Mouse (Mus musculus): ENCODE data around the gene Gm20708. TPM values are rescaled to one million over a fixed set of nuclear protein-coding genes. Genes with fewer than 3 reads are reported as not detected.

Gene Gm20708
- polyA plus RNA-seq, 1 experiment from 2014 or later = 1.2 TPM

DNA sequence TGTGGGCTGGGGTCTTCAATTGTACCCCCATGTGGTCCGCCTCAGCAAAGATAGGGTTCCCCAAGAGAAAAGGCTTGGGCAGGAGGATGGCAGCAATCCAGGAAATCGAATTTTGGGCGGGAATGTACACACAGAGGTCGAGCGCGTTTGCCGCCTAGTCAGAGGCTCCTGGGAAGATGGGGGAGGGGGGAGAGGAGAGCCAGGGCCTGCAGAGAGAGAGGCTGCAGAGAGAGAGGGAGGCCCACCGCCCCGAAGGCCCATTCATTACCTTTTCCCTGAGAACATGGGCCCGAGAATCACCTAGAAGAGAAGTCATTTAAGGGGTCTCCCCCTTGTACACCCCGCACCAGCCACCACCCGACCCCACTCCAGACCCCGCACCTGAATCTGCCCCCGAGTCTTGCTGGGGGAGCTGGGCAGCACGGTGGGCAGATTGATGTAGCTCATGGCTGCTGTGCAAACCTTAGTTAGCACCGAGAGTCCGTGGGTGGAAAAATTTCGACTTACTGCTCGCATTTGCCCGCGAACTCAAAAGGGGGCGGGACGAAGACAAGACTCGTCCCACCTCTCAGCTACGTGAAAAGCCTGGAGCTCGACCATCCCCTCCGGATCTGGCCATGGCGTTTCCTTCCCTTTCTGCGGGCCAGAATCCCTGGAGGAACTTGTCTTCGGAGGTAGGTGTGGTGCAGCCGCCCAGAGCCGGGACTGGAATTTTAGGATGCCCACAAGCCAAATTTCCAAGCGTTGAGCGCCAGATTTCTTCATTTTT, 16.0 kb downstream of the Gm20708 start, which contains the start of the genes Afmid and Tk1:
Gene Afmid (plus strand): TSS at position 592 of the 769 bp plus-strand sequence.
Gene Tk1 (minus strand): TSS at position 760 of the 769 bp plus-strand sequence.
- peak within 1 kb of the TSS; percentile 54 for H3K9ac ChIP-seq (replicated peaks; ENCODE audit: low read depth, low read length)
- peak; percentile 36; the same call in 1 of the 2 replicates for ATAC-seq (ENCODE audit: low read depth)

DNA sequence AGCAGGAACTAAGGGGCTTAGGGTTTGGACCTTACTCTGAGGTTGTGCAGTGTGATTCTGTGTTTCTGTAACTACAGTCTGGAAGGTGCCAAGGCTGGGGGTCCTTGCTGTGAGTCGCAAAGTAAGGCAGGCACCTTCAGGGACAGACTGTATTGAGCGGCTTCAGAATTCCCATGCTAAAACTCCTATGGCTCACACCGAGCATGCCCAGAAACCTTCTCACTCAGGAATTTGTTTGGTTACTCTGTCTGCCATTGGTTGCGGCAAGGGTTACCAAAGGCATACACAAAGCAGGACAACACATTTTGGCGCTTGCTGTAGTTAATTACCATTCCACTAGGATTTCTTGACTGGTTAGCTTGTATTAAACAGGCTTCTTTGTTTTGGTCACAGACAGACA, 16.7 kb downstream of the Gm20708 start:
- no peak overlapping the region for H3K27ac ChIP-seq (ENCODE audit: low read depth, low read length)
- H3K36me3 ChIP-seq (ENCODE audit: control insufficient read depth, insufficient read depth, low read length) = no peaks in the 10 kb centered on the region
- no peaks in the 10 kb centered on the region for H3K9me3 ChIP-seq (ENCODE audit: control insufficient read depth, low read length)
- peak overlapping the region; percentile 54 for H3K9ac ChIP-seq (replicated peaks; ENCODE audit: low read depth, low read length)
- peak overlapping the region; percentile 31 for H3K4me3 ChIP-seq (ENCODE audit: low read depth, low read length)
- 11% methylated on average over 5 of the region's 5 CpGs for WGBS
- H3K4me1 ChIP-seq (ENCODE audit: control insufficient read depth, insufficient read depth, low read length) = peaks cover 21% of the 10 kb centered on the region
- no peaks in the 10 kb centered on the region for H3K27me3 ChIP-seq (ENCODE audit: control insufficient read depth, insufficient read depth, low read length)
- ATAC-seq (ENCODE audit: low read depth) = no peak
- H3K4me2 ChIP-seq (ENCODE audit: low read depth, low read length) = peak overlapping the region; percentile 67

More for the DNA sequence above, 16.0 kb downstream of the Gm20708 start, which contains the start of the genes Afmid and Tk1:
- no peaks in the 10 kb centered on the region for H3K36me3 ChIP-seq (ENCODE audit: control insufficient read depth, insufficient read depth, low read length)
- H3K4me1 ChIP-seq (ENCODE audit: control insufficient read depth, insufficient read depth, low read length) = peaks cover 21% of the 10 kb centered on the region
- H3K27me3 ChIP-seq (ENCODE audit: control insufficient read depth, insufficient read depth, low read length) = no peaks in the 10 kb centered on the region
- H3K4me2 ChIP-seq (ENCODE audit: low read depth, low read length) = peak within 1 kb of the TSS; percentile 67
- WGBS = 0% methylated on average over 34 of the region's 34 CpGs
- H3K4me3 ChIP-seq (ENCODE audit: low read depth, low read length) = peak within 1 kb of the TSS; percentile 31
- no peak within 1 kb of the TSS for H3K27ac ChIP-seq (ENCODE audit: low read depth, low read length)
- H3K9me3 ChIP-seq (ENCODE audit: control insufficient read depth, low read length) = no peaks in the 10 kb centered on the region

DNA sequence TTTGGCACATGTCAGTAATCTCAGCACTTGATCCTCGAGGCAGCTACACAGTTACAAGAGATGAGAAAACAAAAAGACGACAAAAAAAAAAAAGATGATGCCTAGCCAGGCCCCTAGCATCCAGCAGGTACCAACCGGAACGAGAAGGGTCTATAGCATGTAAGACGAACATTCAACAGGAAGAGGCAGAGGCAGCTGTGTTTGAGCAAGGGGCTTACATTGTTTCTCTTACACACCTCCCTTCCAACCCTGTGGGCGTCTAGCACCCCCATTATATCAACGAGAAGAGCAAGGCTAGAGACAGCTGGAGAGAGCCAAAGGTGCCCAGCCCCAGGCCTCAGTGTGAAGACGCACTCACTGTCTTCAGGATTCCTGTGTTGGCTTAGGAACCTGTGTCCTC, 17.4 kb downstream of the Gm20708 start:
- 79% methylated on average over 8 of the region's 8 CpGs for WGBS

DNA sequence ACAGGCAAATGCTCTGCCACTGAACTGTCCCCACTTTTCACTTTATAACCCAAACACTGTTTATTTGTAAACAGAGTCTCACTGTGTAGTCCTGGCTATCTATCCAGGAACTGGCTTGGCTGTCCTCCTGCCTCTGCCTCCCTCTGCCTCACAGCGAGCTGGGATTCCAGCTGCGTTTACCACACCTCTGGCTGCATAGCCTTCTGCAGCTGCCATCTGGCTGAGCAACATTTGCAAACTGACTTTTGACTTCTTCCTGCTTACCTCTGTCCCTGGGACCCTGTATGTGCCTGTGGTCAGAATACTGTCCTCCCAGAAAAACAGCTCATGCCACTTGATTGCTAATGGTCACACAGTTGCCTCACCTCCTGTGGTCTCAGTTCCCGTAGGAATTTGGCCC, 17.9 kb downstream of the Gm20708 start:
- ATAC-seq (ENCODE audit: low read depth) = no peak

More for the DNA sequence above, 17.4 kb downstream of the Gm20708 start:
- no peaks in the 10 kb centered on the region for H3K36me3 ChIP-seq (ENCODE audit: control insufficient read depth, insufficient read depth, low read length)
- peaks cover 21% of the 10 kb centered on the region for H3K4me1 ChIP-seq (ENCODE audit: control insufficient read depth, insufficient read depth, low read length)
- H3K9ac ChIP-seq (replicated peaks; ENCODE audit: low read depth, low read length) = no peak overlapping the region
- ATAC-seq (ENCODE audit: low read depth) = no peak
- H3K9me3 ChIP-seq (ENCODE audit: control insufficient read depth, low read length) = no peaks in the 10 kb centered on the region
- H3K27ac ChIP-seq (ENCODE audit: low read depth, low read length) = no peak overlapping the region
- H3K27me3 ChIP-seq (ENCODE audit: control insufficient read depth, insufficient read depth, low read length) = no peaks in the 10 kb centered on the region
- H3K4me3 ChIP-seq (ENCODE audit: low read depth, low read length) = no peak overlapping the region
- no peak overlapping the region for H3K4me2 ChIP-seq (ENCODE audit: low read depth, low read length)

DNA sequence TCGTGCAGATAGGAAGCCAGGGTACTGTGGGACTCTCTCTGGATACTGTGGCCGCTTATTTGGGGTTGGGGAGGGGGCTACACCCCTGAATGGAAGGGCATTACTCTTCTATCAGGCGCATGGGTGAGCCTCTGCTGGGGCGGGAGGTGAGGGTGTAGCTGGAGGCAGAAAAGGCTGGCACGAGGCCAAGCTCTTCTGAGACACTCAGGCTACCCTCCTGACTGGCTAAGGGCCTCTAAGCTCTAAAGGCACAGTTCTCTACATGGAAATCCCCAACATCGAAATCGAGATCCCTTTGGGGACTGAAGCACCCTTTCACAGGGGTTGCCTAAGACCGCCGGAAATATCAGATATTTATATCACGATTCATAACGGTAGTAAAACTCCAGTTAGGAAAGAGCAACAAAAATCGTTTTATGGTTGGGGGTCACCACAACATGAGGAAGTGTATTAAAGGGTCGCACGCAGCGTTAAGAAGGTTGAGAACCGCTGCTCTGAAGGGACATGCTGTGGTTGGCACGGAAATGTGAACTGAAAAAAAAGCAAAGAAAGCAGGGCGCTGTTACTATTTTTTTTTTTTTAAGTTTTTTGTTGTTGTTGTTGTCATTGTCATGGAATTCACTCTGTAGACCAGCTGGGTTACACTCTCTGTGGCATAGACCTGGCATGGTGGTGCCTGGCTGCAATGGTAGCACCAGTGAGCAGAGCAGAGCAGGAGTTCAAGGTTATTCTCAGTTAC, 18.9 kb downstream of the Gm20708 start:
- no peak overlapping the region for H3K9ac ChIP-seq (replicated peaks; ENCODE audit: low read depth, low read length)
- ATAC-seq (ENCODE audit: low read depth) = no peak
- no peak overlapping the region for H3K4me2 ChIP-seq (ENCODE audit: low read depth, low read length)
- no peaks in the 10 kb centered on the region for H3K36me3 ChIP-seq (ENCODE audit: control insufficient read depth, insufficient read depth, low read length)
- no peaks in the 10 kb centered on the region for H3K9me3 ChIP-seq (ENCODE audit: control insufficient read depth, low read length)
- H3K4me1 ChIP-seq (ENCODE audit: control insufficient read depth, insufficient read depth, low read length) = peaks cover 18% of the 10 kb centered on the region
- 75% methylated on average over 18 of the region's 18 CpGs for WGBS
- no peaks in the 10 kb centered on the region for H3K27me3 ChIP-seq (ENCODE audit: control insufficient read depth, insufficient read depth, low read length)
- no peak overlapping the region for H3K4me3 ChIP-seq (ENCODE audit: low read depth, low read length)
- H3K27ac ChIP-seq (ENCODE audit: low read depth, low read length) = no peak overlapping the region

More for the DNA sequence above, 17.9 kb downstream of the Gm20708 start:
- Histone ChIP-seq H3K27ac (ENCODE audit: low read depth, low read length) (no peak overlapping the region), H3K9ac (replicated peaks; ENCODE audit: low read depth, low read length) (no peak overlapping the region), H3K4me3 (ENCODE audit: low read depth, low read length) (no peak overlapping the region), H3K4me2 (ENCODE audit: low read depth, low read length) (no peak overlapping the region), H3K4me1 (ENCODE audit: control insufficient read depth, insufficient read depth, low read length) (peaks cover 21% of the 10 kb centered on the region), H3K9me3 (ENCODE audit: control insufficient read depth, low read length) (no peaks in the 10 kb centered on the region), H3K27me3 (ENCODE audit: control insufficient read depth, insufficient read depth, low read length) (no peaks in the 10 kb centered on the region), H3K36me3 (ENCODE audit: control insufficient read depth, insufficient read depth, low read length) (no peaks in the 10 kb centered on the region)
- 53% methylated on average over 3 of the region's 3 CpGs for WGBS

DNA sequence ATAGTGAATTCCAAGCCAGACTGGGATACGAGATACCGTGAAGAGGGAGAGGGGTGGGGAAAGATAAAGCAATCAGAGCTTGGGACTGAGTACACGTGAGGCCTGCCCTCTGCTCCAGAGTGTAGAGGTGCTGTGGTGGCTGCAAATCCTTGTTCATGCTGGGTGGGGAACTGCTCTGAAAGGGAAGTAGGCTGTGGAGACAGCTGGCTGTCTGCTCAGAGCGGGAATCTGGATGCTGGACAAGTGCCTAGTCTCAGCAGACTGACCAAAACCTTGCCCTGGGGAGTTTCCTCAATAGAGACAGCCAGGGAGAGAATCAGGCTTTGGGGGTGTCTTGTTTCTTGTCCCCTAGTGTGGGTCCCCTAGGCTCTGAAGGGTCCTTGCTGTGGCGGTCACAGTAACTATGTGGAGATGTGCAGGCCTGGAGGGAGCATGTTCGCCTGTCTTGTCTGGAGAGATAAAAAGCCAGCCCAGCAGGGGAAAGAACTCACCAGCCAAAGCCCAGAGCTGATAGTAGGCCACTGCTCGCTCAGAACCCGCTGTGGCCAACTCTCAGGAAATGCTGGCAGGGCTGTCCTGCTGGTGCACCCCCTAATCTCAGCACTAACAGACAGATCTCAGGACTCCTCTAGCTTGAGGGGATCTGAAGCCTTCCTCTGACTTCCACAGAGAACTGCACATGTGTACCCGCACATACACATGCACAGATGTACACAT, 19.6 kb downstream of the Gm20708 start:
- Histone ChIP-seq H3K27ac (ENCODE audit: low read depth, low read length) (no peak overlapping the region), H3K36me3 (ENCODE audit: control insufficient read depth, insufficient read depth, low read length) (no peaks in the 10 kb centered on the region), H3K27me3 (ENCODE audit: control insufficient read depth, insufficient read depth, low read length) (no peaks in the 10 kb centered on the region), H3K4me2 (ENCODE audit: low read depth, low read length) (no peak overlapping the region), H3K4me1 (ENCODE audit: control insufficient read depth, insufficient read depth, low read length) (peaks cover 18% of the 10 kb centered on the region), H3K9me3 (ENCODE audit: control insufficient read depth, low read length) (no peaks in the 10 kb centered on the region), H3K4me3 (ENCODE audit: low read depth, low read length) (no peak overlapping the region), H3K9ac (replicated peaks; ENCODE audit: low read depth, low read length) (no peak overlapping the region)
- no peak for ATAC-seq (ENCODE audit: low read depth)
- 60% methylated on average over 9 of the region's 9 CpGs for WGBS

DNA sequence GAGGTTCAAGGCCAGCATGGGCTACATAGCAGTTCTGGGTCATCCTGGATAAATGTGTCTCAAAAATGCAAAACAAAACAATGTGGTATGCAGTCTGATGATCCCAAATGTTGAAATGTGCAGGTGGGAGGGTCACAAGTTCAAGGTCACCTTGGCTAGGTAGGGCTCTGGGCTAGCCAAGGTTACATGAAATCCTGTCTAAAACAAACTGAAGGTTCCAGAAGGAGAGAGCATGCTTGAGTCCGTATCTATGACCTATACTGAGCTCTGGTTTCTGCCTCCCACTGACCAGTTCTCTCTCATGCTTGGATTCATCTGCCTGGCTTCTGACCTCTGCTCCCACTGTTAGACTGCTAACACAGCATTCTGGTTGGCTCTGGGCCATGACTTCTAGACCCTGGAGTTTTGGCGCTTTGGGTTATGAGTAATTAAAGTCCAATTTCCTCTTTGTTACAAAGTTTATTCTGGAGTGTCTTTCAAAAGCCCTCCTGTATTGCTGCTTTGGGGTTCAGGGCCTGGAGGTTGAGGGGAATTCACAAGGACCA, 20.3 kb downstream of the Gm20708 start:
- no peaks in the 10 kb centered on the region for H3K9me3 ChIP-seq (ENCODE audit: control insufficient read depth, low read length)
- WGBS = 73% methylated on average over 2 of the region's 2 CpGs
- no peak overlapping the region for H3K4me2 ChIP-seq (ENCODE audit: low read depth, low read length)
- H3K27ac ChIP-seq (ENCODE audit: low read depth, low read length) = no peak overlapping the region
- no peaks in the 10 kb centered on the region for H3K36me3 ChIP-seq (ENCODE audit: control insufficient read depth, insufficient read depth, low read length)
- H3K4me3 ChIP-seq (ENCODE audit: low read depth, low read length) = no peak overlapping the region
- ATAC-seq (ENCODE audit: low read depth) = no peak
- H3K27me3 ChIP-seq (ENCODE audit: control insufficient read depth, insufficient read depth, low read length) = no peaks in the 10 kb centered on the region
- H3K4me1 ChIP-seq (ENCODE audit: control insufficient read depth, insufficient read depth, low read length) = peaks cover 14% of the 10 kb centered on the region
- H3K9ac ChIP-seq (replicated peaks; ENCODE audit: low read depth, low read length) = no peak overlapping the region

DNA sequence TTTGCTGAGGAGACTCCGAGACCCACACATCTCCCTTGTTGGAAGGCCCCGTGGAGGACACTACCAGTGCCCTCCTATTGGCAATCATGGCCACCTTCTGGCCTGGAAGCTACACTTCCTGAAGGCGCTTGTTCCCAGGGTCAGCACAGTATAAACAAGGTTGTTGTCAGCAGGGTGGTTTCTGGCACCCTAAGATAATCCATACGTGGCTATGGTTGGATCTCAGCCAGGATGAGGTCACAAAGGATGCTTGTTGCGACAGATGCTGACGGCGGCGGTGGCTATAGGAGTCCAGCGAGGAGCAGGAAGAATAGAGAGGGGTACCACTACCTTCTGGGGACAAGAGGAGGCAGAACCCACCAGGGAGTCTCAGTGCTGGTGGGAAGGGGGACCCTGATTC, 20.9 kb downstream of the Gm20708 start:
- Histone ChIP-seq H3K9me3 (ENCODE audit: control insufficient read depth, low read length) (no peaks in the 10 kb centered on the region), H3K9ac (replicated peaks; ENCODE audit: low read depth, low read length) (no peak overlapping the region), H3K4me3 (ENCODE audit: low read depth, low read length) (no peak overlapping the region), H3K4me1 (ENCODE audit: control insufficient read depth, insufficient read depth, low read length) (peaks cover 9% of the 10 kb centered on the region), H3K27me3 (ENCODE audit: control insufficient read depth, insufficient read depth, low read length) (no peaks in the 10 kb centered on the region), H3K4me2 (ENCODE audit: low read depth, low read length) (no peak overlapping the region), H3K36me3 (ENCODE audit: control insufficient read depth, insufficient read depth, low read length) (no peaks in the 10 kb centered on the region), H3K27ac (ENCODE audit: low read depth, low read length) (no peak overlapping the region)
- WGBS = 70% methylated on average over 9 of the region's 9 CpGs
- no peak for ATAC-seq (ENCODE audit: low read depth)
